Mouse (Mus musculus): ENCODE measurements at regions not wholly inside any gene's neighbourhood (a gene's known extent, or its start where the extent isn't known, plus 50 kb on each side); places are given as distances from the start of the nearest gene placed in this dataset.

DNA sequence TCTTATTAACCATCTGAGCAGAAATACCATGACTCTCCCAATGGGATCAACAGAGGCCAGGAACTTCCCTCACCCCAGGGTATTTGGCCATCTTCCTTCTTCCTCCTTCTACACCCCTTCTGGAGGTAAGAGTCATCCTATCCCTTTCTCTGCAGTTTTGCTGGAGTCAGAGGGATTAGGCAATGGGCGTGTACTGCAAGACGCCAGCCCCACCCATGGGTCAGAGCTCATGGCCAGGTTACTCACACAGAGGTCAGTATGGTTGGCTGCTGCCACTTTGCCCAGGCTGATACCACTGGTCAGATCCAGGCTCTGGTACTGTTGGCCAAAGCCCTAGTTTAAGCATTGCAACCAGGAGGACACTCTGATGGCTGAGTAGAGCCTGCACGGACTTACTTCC is 157.3 kb upstream of the Nrip1 start:
- ATAC-seq (replicated peaks; ENCODE audit: low read depth, poor library complexity, severe bottlenecking) = no peak

DNA sequence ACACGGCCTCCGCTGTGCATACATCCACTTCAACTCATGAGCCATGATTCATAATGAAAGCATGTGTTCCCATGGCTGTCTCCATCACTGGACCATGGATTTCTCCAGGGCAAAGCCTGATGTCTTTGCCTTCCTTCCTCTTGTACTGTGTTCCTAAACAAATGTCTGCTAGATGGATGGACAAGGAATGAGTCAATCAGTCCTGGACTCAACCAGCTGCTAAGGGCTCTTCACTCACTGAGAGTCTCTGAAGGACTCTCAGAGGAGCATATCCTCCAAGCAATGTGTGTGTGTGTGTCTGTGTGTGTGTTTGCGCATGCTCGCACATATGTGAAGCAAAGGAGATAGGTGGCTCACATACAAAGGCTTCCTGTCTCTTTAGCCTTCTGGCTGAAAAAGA is 156.0 kb upstream of the Nrip1 start:
- no peak for ATAC-seq (replicated peaks; ENCODE audit: low read depth, poor library complexity, severe bottlenecking)

DNA sequence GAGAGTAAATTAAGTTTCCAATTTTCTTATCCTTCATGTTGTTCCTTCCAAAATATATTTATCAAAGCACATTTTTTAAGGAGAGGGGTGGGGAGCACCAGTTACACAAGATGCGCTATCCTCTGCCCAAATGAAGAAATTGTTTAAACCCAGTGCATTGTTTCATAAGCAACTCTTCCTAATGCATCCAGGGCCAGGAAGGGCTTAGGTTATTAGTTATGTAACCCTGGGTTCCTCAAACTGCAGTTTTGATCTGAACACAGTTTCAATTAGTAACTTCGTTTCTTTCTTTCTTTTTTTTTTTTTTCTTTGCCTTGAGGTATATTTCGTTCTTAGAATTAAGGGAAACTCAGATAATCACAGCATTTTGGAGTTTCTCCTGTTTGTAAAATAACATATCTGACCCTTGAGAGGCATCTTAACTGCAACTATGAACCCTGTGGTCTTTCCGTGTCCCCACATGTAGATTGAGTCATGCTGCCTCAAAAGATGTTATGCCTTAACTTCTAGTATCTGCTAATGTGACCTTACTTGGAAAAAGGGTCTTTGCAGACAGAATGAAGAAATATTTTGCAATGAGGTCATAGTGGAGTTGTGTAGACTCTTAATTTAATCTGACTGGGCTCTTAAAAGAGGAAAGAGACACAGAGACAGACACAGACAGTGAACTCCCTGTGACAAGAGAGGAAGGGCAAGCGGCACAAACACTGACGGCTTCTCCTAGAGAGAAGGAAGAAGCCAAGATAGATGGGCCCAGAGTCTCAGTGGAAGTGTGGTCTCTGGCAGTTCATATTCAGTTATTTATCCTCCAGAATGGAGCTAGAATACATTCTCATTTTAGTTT is 153.7 kb upstream of the Nrip1 start:
- ATAC-seq (replicated peaks; ENCODE audit: low read depth, poor library complexity, severe bottlenecking) = peak; percentile 76

DNA sequence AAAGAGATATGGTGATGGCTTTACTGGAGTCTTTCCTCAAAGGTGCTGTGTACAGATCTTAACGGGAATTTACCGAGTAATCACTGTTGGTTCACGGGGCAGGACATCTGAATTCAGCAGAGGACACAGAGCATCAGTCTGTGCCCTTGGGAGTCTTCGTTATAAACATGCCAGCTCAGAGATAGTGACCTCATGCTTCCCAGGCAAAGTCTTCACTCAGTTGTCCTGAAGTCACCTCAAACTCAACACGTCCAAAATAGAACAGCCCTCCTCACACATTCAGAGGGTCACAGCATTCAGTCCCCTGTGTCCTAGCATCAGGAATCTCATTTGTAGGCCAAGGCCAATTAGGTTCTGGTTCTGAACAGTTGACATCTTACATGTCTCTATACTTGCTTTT is 151.9 kb upstream of the Nrip1 start:
- no peak for ATAC-seq (replicated peaks; ENCODE audit: low read depth, poor library complexity, severe bottlenecking)

DNA sequence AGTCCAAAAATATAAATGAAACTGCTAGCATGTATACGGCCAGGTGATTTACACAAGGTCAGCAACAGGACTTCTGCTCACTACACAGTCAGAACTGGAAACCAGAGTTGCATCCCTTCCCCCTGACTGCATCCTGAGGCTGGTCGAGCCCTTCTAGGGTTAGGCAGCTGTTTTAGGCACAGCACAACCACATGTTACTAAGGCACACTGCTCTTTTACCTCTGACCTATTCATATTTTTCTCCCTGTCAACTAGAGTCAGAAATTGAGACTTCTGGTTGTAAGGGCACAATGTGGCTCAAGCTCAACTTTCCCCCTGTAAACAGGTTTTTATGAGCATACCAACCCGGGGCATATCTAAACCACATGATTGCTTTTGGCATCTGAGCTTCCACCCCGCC is 151.3 kb upstream of the Nrip1 start:
- no peak for ATAC-seq (replicated peaks; ENCODE audit: low read depth, poor library complexity, severe bottlenecking)

DNA sequence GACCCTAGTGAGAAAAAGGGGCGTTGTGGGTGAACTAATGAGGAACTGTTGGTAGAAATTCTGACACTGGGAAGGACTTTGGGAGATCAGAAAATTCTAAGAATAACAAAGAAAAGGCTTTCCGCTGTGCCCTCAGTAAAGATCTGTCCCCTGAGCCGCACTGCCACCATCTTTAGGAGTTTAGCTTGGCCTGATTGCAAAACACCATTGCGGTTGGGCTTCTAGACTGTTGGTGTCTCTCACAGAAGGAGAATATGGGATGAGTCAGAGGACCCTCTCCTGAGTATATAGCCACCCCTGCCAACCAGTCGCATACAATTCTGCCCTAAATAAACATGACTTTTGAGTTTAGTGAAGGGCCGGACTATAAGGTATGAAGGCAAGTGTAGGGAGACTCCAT is 147.5 kb upstream of the Nrip1 start:
- no peak for ATAC-seq (replicated peaks; ENCODE audit: low read depth, poor library complexity, severe bottlenecking)

DNA sequence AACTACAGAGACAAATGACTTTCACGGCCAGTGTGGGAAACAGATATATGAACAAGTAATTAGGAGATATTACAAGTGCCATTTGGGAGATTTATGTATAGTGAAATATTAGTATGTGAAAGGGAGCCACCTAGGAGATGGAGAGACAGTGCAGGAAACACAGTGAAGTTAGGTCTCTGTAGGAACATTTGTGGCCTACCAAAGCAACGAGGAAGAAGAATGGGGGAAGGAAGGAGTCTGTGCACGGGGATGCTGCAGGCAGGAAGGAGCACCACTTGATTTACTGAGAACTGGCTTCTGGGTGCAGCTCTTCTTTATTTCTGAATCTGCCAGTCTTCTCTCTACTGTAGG is 147.0 kb upstream of the Nrip1 start:
- ATAC-seq (replicated peaks; ENCODE audit: low read depth, poor library complexity, severe bottlenecking) = no peak

DNA sequence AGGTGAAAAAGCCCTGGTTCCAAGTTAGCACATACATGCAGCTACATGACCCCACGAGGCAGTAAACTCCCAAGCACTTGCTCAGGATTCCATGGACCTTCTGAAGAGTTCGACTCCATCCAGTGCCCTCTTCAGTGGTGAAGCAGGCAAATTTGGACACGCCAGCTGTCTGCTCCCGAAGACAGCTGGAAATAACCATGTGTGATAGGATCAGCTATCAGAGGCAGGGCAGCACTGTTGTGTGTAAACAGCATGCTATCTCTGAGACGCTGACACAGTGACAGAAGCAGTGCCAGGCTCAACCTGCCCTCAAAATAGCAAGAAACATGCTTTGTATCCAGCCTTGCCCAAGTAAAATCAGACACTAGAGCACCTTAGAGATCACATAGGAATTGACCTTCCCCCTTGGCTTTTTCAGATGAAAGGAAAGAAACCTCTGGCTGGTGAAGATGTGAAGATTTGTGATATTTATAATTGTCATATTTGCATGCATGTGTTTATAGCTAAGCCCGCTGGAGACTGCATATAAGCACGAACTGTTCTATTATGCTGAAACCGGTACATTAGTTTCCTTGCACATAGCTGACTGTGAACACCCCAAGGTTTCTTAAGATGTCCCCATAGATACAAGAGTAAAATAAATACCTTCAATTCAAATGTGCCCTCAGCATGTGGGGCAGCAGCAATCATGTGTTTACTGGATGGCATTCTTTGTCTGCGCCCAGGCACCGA is 146.4 kb upstream of the Nrip1 start:
- no peak for ATAC-seq (replicated peaks; ENCODE audit: low read depth, poor library complexity, severe bottlenecking)

DNA sequence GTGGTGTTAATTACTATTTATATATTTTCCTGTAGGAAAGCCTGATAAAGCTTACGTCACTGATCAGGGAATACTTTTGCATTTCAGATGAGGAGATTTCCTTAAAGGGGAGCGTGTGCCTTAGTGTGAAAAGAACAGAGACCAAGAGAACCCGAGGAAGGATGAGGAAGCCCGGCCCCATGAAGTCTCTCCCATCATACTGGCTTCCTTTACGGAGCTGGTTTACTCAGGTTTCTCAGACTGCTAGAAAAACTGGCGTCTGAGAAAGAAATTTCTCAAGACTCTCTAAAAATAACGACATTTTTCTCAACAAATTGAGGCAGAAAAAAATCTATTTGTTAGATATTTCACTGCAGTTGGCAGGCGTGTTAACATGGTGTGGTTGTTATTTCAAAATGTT is 137.2 kb upstream of the Nrip1 start:
- no peak for ATAC-seq (replicated peaks; ENCODE audit: low read depth, poor library complexity, severe bottlenecking)

DNA sequence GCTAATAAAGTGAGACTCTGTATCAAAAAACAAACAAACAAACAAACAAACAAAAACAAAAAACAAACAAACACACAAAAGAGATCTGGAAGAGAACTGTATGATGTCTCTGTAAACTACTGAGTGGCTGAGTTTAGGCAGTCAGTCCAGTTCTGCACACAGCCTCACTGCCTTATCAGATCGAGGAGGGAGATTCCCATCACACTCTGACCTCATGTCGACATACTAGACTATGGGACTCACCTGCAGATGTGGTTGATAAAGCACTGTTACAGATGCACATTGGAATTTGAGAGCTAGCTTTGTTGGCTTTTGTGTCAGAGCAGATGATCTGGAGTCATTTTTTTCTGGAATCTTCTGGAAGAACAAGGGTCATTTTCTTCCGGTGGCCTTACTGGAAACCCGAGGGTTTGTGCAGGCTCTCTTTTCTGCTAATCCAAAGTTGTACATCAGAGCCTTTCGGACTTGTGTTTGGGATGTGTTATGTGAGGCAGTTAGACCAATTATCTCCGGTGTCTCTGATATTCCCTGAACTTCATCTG is 135.6 kb upstream of the Nrip1 start:
- ATAC-seq (replicated peaks; ENCODE audit: low read depth, poor library complexity, severe bottlenecking) = no peak

DNA sequence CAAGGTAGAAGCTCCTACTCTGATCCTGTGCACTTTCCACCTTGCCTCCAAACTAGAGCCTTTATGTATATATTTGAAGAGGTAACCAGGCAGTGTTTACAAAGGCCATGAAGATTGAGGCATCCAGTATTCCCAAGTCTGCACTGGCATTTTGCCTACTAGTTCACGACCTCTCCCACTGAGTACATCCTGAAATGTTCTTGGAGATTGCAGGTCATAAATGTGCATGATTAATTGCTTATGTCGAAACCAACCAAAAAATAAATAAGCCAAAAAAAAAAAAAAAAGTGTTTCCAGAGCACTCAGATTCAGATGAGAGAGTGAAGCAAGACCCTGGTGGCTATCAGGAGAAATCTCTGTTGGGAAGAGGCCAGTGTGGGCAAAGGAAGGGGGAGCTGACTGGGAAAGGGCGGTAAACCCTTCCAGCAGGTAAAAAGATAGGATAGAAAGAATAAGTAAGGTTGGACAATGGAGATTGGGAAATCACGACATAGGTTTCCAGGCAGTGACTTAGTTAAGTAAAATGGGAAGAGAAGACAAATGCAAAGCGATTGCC is 133.6 kb upstream of the Nrip1 start:
- no peak for ATAC-seq (replicated peaks; ENCODE audit: low read depth, poor library complexity, severe bottlenecking)

DNA sequence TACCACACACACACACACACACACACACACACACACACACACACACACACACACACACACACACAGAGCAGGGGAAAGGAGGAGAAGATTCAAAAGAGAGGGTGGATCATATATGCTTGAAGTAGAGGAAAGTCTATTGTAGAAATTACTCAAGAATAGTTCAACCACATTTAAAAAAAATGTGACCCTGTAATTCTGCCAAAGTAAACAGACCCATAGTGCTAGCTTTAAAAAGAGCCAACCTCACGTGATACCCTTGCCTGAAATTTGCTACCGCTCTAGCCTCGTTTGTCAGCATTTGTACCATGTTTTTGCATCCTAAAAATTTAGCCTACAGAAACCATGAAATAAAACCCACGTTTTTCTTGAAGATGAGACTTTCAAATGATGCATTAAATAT is 132.6 kb upstream of the Nrip1 start:
- ATAC-seq (replicated peaks; ENCODE audit: low read depth, poor library complexity, severe bottlenecking) = no peak

DNA sequence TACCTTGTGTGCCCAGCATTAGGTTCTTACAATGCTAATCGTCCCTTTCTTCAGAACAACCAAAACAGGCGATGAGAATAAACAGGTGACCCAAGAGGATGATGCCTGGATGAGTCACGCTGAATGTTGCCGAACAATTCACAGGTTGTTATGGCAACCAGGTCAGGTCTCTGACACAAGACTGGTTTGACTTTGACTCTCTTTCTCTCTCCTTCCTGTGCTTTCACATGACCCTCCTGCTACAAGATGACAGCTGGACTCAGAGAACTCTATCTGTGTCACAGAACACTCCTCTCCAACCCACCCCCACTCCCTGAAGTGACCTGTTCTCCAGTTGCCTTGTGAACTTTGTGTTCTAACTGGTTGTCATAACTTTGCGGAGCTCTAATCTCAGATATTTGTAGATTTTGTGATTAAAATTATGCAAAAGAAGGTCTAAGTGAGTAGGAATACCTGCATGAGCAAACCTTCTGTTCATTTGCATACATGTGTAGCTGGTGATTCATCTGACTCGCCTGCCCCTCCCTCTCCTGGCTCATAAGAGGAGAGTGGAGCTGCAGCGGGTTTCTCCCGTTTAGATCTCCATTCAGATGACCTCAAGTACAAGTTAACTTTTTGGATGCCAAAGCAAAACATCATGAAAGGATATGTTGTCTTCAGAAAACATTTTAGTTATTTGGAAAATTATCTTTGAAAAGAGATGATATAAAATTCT is 126.2 kb upstream of the Nrip1 start:
- no peak for ATAC-seq (replicated peaks; ENCODE audit: low read depth, poor library complexity, severe bottlenecking)

DNA sequence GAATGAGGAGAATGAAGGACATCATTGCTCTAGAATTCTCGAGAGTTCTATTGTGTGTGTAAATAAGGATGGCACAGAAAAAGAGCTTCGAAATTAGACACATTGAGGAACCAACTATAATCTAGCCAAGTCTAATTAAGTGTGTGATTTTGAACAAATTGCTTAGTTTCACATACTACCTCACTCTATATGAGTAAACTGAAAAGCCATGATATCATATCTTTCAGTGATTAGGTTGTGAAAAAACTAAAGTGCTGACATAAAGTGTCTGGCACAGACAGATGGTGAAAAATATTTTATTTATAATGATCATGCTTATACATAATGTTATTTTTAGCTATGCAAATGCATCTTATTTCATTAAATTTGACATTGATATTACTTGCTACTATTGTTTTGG is 124.6 kb upstream of the Nrip1 start:
- no peak for ATAC-seq (replicated peaks; ENCODE audit: low read depth, poor library complexity, severe bottlenecking)

DNA sequence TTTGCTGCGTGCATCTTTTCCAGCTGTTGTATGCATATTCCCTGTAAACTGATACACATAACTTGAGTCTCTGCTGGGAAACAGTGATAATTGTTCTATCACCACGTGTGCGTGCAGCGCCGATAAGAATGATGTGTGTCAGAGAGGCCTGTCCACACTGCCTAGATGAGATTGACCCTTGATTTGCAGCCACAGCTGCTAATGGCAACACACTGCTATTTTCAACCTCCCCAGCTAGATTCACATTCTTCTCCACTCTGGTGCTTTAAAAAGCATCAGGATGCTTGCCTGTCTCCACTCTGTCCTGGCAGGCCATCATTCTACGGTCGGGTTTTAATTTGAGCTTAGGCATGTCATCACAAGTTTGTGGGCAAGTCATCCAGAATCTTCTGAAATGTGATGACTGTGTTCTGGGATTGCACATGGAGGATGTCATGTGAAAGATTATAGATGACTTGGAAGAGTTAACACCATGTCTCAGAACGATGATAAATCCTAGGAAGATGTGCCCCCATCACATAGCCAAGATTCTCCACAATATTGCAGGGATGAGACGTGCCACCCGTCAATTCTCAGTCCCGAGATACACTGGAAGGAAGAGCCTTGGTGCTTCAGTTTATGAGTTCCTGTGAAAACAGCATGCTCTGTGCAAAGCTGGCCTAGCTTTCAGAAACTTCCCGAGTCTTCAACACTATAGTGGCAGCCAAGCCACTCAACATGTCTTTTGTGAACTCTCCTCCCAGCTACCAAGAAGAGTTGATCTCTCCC is 123.6 kb upstream of the Nrip1 start:
- ATAC-seq (replicated peaks; ENCODE audit: low read depth, poor library complexity, severe bottlenecking) = no peak

DNA sequence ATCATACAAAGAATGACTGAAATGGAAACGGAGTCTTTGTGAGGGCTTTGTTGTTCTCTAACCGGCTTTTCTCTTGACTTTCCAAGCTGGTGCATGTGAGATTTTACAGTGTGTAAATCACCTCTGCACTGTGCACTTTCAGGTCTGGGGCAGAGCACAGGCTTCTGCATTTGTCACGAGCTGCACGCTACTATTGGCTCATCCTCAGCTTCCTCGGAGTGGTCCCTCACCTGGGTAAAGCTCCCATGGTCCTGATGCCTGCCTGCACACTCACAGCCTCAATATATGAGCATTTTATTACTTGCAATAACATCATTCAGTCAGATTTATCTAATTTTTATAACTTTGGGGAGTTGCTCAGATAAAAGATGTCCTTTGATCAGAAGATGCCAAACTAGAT is 109.8 kb upstream of the Nrip1 start:
- ATAC-seq (replicated peaks; ENCODE audit: low read depth, poor library complexity, severe bottlenecking) = no peak

DNA sequence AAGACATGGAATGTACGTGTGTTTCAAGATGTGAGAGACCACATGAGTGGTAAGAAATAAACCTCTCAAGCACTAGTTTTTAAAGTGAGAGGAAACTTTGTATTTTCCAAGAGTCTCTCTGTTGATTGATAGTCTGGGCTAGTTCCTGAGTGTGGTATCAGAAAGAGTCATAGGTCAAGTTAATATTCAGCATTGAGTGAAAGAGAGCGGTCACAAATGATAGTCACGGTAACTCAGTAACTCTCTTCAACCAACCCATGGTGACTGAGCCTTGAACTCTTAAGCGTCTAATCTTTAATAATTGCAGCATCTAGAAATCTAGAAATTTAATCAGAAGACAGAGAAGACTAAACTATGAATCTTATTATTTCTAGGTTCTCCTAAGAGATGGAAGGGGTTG is 108.3 kb upstream of the Nrip1 start:
- ATAC-seq (replicated peaks; ENCODE audit: low read depth, poor library complexity, severe bottlenecking) = no peak

DNA sequence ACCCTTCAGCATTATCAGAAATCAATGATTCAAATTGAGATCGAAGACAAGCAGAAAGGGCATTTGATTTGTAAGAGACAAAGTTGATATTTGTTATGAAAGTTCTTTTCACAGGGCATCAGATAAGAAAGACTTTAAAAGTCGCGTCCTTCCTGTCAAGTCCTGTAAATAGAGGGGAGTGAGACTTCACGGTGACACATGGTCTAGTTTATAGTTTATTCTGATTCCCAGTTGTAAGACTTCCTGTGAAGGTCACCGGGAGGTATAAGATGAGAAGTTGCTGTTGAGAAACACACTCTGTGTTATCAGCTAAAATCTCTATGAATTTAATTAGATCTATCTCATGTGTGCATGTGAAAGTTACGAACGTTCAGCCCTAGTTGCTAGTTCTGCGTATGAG is 103.8 kb upstream of the Nrip1 start:
- no peak for ATAC-seq (replicated peaks; ENCODE audit: low read depth, poor library complexity, severe bottlenecking)

DNA sequence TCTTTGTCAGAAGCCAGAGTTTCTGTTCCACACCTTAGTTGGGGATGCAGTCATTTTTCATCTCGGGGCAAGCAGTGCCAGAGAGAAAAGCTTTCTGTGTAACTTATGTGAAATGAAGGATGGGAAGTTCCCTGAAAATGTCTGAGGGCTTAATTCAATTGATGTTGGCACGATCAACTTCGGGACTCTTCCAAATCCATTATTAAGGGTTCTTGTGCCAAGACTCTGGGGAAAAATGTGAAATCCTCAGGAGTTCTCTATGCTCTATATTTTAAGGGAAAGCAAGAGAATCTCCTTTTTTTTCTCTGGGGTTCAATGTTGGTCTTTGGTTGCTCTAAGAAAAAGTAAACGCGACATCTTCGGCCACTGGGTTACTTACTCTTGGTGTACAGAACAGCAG is 100.9 kb upstream of the Nrip1 start:
- no peak for ATAC-seq (replicated peaks; ENCODE audit: low read depth, poor library complexity, severe bottlenecking)

DNA sequence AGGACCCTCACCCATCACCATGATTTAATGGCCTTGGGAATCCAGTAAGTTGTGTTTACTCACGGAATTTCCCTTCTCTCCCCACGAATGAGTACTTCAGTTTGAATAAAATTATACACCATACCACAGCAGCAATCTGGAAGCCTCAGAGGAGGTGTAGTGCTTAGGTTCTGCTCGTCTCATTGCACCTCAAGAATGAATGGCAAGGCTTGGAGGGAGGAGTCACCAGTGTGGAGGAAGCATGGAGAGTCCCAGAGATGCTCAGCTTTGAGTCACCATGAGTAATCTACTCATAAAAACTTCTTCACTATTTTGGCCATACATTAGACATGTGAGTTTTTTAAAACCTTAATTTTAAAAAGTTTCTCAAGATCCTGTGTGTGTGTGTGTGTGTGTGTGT is 98.8 kb upstream of the Nrip1 start:
- ATAC-seq (replicated peaks; ENCODE audit: low read depth, poor library complexity, severe bottlenecking) = no peak
